Mouse (Mus musculus): Measurements from ENCODE around the gene Hsh2d. TPM values are rescaled to one million over a fixed set of nuclear protein-coding genes. Genes with fewer than 3 reads are reported as not detected.

Gene Hsh2d
- polyA plus RNA-seq, 1 experiment: 0.29 TPM

GRCm38 (mm10) chr8:72213536-72213935 is 24.1 kb downstream of the Hsh2d start, which contains the start of gene Gm11034:
Gene Gm11034 (minus strand): TSS chr8:72213636.
- no peak within 1 kb of the TSS for H3K27ac ChIP-seq (ENCODE audit: insufficient read depth, low read depth, low read length)
- no peak within 1 kb of the TSS for H3K4me3 ChIP-seq (ENCODE audit: insufficient read depth, low read length)
- H3K4me1 ChIP-seq (ENCODE audit: control insufficient read depth, insufficient read depth, low read length): peaks cover 18% of the 10 kb centered on the region
- no peak for TF ChIP-seq CTCF (IDR thresholded peaks at IDR 0.05; ENCODE audit: low read depth, low read length)
- TF ChIP-seq POLR2A (IDR thresholded peaks at IDR 0.05; ENCODE audit: borderline replicate concordance, low read depth, low read length): no peak

DNA sequence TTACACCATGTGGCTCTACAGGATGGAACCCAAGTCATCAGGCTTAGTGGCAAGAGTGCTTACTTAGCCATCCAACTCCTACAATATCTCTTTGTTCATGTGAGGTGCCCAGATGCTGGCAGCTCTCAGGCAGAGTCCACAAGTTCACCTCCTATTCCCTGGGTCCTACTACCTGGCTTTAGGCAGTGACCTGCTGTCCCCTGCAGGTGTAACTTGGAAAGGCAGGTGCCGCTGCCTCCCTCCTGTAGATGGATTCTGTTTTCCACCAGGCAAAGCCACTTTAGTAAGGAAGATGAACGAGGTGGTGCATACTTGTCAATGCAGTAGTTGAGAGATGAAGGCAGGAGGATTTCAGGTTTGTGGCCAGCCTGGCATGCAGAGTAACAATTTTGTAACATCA is 25.6 kb downstream of the Hsh2d start:
- TF ChIP-seq CTCF (IDR thresholded peaks at IDR 0.05; ENCODE audit: low read depth, low read length) (no peak), POLR2A (IDR thresholded peaks at IDR 0.05; ENCODE audit: borderline replicate concordance, low read depth, low read length) (no peak)

DNA sequence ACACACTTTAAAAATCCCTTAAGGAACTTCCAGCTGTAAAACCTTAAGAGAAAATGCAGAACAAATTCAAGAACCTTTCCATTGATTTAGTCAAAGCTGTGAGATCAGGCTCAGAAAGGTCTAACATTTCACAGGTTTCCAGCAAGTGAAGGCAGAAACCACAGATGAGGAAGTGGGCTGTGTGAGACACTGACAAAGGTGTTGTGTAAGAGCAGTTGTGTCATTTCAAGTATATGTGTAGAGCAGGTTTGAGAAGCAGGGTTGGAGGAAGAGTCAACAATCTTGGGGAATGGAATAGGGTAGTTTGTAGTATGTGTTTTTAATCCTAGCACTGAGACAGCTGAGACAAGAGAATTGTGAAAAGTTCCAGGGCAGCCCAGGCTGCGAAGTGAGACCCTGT is 26.4 kb downstream of the Hsh2d start:
- no peak overlapping the region for H3K4me3 ChIP-seq (ENCODE audit: insufficient read depth, low read length)
- H3K27ac ChIP-seq (ENCODE audit: insufficient read depth, low read depth, low read length): no peak overlapping the region
- H3K4me1 ChIP-seq (ENCODE audit: control insufficient read depth, insufficient read depth, low read length): peaks cover 25% of the 10 kb centered on the region
- TF ChIP-seq POLR2A (IDR thresholded peaks at IDR 0.05; ENCODE audit: borderline replicate concordance, low read depth, low read length): no peak
- no peak for TF ChIP-seq CTCF (IDR thresholded peaks at IDR 0.05; ENCODE audit: low read depth, low read length)

More for the DNA sequence above, 25.6 kb downstream of the Hsh2d start:
- peaks cover 21% of the 10 kb centered on the region for H3K4me1 ChIP-seq (ENCODE audit: control insufficient read depth, insufficient read depth, low read length)
- H3K27ac ChIP-seq (ENCODE audit: insufficient read depth, low read depth, low read length): no peak overlapping the region
- H3K4me3 ChIP-seq (ENCODE audit: insufficient read depth, low read length): no peak overlapping the region

DNA sequence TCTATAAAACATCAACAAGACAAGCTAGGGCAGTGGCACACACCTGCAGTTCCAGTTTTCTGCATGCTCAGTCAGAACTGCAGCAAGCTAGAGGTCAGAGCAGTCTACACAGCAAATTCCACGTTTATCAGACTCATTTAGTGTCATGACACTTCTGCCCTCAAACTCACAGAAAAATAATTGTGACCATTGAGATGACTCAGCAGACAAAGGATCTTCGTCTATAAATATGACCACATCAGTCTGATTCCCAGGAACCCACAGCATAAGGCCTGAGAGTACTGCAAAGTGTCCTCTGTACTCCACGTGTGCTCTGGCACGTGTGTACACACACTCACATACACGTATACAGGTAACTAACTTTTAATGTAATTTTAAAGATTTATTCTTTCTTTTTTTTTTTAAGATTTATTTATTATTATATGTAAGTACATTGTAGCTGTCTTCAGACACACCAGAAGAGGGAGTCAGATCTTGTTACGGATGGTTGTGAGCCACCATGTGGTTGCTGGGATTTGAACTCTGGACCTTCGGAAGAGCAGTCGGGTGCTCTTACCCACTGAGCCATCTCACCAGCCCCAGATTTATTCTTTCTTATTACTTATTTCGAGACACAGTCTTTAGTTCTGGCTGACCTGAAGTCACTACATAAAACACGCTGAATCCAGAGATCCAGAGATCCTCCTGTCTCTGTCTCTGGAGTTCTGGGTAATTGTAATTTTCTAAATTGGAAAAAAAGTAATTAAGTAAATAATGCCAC is 29.5 kb downstream of the Hsh2d start:
- Histone ChIP-seq H3K27ac (ENCODE audit: insufficient read depth, low read depth, low read length) (peak overlapping the region; percentile 29; the same call in 1 of the 2 replicates), H3K4me1 (ENCODE audit: control insufficient read depth, insufficient read depth, low read length) (peaks cover 28% of the 10 kb centered on the region), H3K4me3 (ENCODE audit: insufficient read depth, low read length) (no peak overlapping the region)

DNA sequence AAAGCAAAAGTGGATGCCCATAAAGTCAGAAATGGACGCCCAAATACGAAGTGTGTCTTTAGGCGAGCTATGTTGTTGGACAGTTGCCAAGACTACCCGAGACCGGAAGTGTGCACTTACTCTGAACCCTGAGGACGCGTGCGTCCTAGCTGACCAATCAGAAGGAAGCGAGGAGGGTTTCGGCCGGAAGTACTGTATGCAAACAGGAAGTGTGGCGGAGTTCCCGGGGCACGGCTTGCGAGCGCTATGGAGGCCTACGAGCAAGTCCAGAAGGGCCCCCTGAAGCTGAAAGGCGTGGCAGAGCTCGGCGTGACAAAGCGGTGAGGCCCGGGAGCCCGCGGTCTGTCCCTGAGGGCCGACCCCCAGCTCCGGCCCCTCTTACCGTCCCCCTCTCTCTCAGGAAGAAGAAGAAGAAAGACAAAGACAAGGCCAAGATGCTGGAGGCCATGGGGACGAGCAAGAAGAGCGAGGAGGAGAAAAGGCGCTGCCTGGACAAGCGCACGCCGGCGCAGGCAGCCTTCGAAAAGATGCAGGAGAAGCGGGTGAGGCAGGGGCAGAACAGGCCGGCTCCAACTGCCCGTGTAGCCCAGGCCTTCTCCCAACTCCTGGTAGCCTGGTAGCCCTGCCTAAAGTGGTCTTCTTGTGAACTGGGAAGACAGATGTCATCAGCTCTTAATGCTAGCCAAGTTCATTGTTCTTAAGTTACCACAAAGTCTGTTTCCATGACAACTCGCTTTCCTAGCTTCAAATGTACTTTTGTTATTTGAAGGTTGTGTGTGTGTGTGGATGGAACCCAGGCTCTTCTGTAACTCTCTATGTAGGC is 30.3 kb downstream of the Hsh2d start, which contains the start of gene Fam32a:
Gene Fam32a (plus strand): TSS at position 190 of the 823 bp plus-strand sequence.
- peaks cover 28% of the 10 kb centered on the region for H3K4me1 ChIP-seq (ENCODE audit: control insufficient read depth, insufficient read depth, low read length)
- TF ChIP-seq POLR2A (IDR thresholded peaks at IDR 0.05; ENCODE audit: borderline replicate concordance, low read depth, low read length) (no peak), CTCF (IDR thresholded peaks at IDR 0.05; ENCODE audit: low read depth, low read length) (0 out of 2 replicates have a peak, but pooled peaks have one; percentile 18)
- peak within 1 kb of the TSS; percentile 97 for H3K4me3 ChIP-seq (ENCODE audit: insufficient read depth, low read length)
- peak within 1 kb of the TSS; percentile 53 for H3K27ac ChIP-seq (ENCODE audit: insufficient read depth, low read depth, low read length)

More for the DNA sequence above, 29.5 kb downstream of the Hsh2d start:
- TF ChIP-seq POLR2A (IDR thresholded peaks at IDR 0.05; ENCODE audit: borderline replicate concordance, low read depth, low read length): no peak

GRCm38 (mm10) chr8:72220758-72221157 is 31.3 kb downstream of the Hsh2d start:
- no peak; the same call in 1 of the 2 replicates for TF ChIP-seq CTCF (IDR thresholded peaks at IDR 0.05; ENCODE audit: low read depth, low read length)
- TF ChIP-seq POLR2A (IDR thresholded peaks at IDR 0.05; ENCODE audit: borderline replicate concordance, low read depth, low read length): no peak
- no peak overlapping the region for H3K27ac ChIP-seq (ENCODE audit: insufficient read depth, low read depth, low read length)
- H3K4me1 ChIP-seq (ENCODE audit: control insufficient read depth, insufficient read depth, low read length): peaks cover 26% of the 10 kb centered on the region
- peak overlapping the region; percentile 97 for H3K4me3 ChIP-seq (ENCODE audit: insufficient read depth, low read length)

- H3K4me3 ChIP-seq (ENCODE audit: insufficient read depth, low read length): no peak overlapping the region
- H3K4me1 ChIP-seq (ENCODE audit: control insufficient read depth, insufficient read depth, low read length): peaks cover 11% of the 10 kb centered on the region
- H3K27ac ChIP-seq (ENCODE audit: insufficient read depth, low read depth, low read length): no peak overlapping the region
- TF ChIP-seq CTCF (IDR thresholded peaks at IDR 0.05; ENCODE audit: low read depth, low read length): no peak
- TF ChIP-seq POLR2A (IDR thresholded peaks at IDR 0.05; ENCODE audit: borderline replicate concordance, low read depth, low read length): no peak
Measured at GRCm38 (mm10) chr8:72222656-72223055, 33.2 kb downstream of the Hsh2d start.

DNA sequence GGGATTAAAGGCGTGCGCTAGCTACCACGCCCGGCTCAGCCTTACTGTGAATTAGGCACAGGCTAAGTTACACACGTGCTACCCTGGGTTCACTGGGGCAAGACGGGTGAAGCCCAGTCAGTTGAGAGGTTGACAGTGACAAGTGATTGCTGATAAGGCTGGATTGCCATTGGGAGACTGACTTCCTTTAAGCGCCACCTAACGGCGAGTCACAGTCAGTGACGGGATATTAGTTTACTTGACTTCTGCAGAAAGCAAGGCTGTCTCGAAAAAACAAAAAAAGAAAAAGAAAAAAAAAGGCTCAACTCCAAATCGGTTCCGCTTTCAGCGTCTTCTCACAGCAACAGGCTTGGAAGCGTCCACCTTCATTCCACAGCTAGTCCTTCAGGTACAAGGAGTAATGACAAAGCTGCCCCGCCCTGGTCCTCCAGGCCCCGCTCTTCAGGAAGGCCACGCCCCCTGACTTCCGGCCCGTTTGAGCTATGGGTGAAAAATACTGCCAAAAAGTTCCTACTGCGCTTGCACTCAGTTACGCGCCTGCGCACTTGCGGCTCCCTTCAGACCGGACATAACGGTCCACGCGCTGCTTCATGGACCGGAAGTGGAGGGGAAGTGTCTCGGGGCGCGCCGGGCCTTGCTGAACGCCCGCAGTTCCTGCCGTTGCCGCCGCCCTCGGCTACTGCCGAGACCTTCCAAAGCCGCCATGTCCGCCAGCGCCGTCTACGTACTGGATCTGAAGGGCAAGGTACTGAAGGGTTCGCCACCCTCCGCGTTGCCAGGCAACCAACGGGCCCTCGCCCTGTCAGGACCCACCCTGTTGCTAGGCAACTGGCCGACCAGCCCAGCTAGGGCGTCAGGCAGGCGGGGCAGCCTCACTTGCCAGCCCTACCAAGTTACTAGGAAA is 50.3 kb downstream of the Hsh2d start, which contains the start of gene Ap1m1:
Gene Ap1m1 (plus strand): TSS at position 520 of the 904 bp plus-strand sequence.
- Histone ChIP-seq H3K27ac (ENCODE audit: insufficient read depth, low read depth, low read length) (peak within 1 kb of the TSS; percentile 80), H3K4me3 (ENCODE audit: insufficient read depth, low read length) (peak within 1 kb of the TSS; percentile 69), H3K4me1 (ENCODE audit: control insufficient read depth, insufficient read depth, low read length) (peaks cover 35% of the 10 kb centered on the region)
- no peak for TF ChIP-seq POLR2A (IDR thresholded peaks at IDR 0.05; ENCODE audit: borderline replicate concordance, low read depth, low read length)
- TF ChIP-seq CTCF (IDR thresholded peaks at IDR 0.05; ENCODE audit: low read depth, low read length): 0 out of 2 replicates have a peak, but pooled peaks have one; percentile 29

GRCm38 (mm10) chr8:72240403-72240763 is 50.9 kb downstream of the Hsh2d start:
- TF ChIP-seq POLR2A (IDR thresholded peaks at IDR 0.05; ENCODE audit: borderline replicate concordance, low read depth, low read length) (no peak), CTCF (IDR thresholded peaks at IDR 0.05; ENCODE audit: low read depth, low read length) (no peak)
- Histone ChIP-seq H3K4me1 (ENCODE audit: control insufficient read depth, insufficient read depth, low read length) (peaks cover 36% of the 10 kb centered on the region), H3K27ac (ENCODE audit: insufficient read depth, low read depth, low read length) (peak overlapping the region; percentile 80), H3K4me3 (ENCODE audit: insufficient read depth, low read length) (peak overlapping the region; percentile 69)
